Mouse (Mus musculus) cerebellum, adult 11-12 months (tissue): ENCODE measurements around the gene Gm20388.

Source experiments
- DNase-seq: peaks from one replicate; pipeline ENCODE4 v3.0.0; 2022

Gm20388 gene

DNA sequence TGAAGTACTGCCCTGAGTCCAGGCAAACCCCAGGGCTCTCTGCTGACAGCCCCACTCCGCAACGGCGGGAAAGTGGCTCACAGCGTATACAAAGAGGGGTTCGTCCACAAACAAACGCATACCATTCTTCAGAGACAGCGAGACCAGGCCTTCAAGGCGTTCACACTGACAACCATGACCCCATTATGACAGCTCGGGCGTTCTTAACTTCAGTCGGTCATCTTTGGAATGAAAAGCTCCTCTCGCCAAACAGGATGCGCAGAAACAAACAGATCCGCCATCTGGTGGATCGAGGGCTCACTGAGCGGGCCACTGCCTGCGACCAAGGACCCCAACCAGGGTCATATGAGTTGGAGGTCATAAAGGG, 3947.9 kb downstream of the Gm20388 start:
- no peak for DNase-seq

DNA sequence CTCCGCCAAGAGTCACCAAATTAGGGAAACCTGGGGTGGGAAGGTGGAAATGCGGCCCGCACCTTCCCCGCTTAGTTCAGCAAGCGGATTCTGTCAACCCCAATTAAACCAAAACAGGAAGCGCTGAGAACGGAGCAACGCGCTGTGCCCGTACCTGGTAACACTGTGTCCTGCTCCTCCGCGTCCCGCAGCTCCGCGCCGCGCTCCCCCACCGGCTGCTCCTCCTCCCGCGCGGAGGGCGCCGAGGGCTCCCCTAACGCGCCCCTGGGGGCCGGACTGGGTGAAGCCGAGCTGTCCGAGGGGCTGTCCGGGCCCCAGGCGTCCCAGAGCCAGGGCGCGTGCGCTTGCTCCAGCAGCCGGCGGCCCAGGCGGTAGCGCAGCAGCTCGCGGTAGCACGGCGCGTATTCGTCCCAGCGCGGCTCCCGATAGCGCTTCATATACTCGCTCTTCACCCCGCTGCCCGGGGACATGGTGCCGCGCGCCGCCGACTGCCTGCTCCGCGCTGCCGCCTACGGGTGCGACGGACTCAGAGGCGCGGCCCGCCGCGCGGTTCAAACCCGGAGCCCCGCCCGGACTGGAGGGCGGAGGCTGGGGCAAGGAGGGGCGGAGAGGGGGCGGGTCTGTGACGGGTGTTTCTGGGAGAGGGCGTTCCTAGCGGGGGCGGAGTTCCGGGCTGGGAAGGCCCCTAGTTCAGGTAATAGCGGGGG, 3948.5 kb downstream of the Gm20388 start:
- DNase-seq: peak; percentile 96

GRCm38 (mm10) chr8:123859648-123860259, 3949.1 kb downstream of the Gm20388 start, which contains the start of gene Ccsap:
TSS of gene Ccsap (minus strand) at chr8:123860209.
- no peak for DNase-seq

- DNase-seq: no peak
Observed at GRCm38 (mm10) chr8:123860386-123860785, 3949.7 kb downstream of the Gm20388 start.

- no peak for DNase-seq
Observed at GRCm38 (mm10) chr8:123865786-123866185, 3955.1 kb downstream of the Gm20388 start.

- no peak for DNase-seq
Observed at GRCm38 (mm10) chr8:123866971-123867370, 3956.3 kb downstream of the Gm20388 start.

- DNase-seq: no peak
Observed at GRCm38 (mm10) chr8:123872048-123872447, 3961.4 kb downstream of the Gm20388 start.

- DNase-seq: no peak
Observed at GRCm38 (mm10) chr8:123873364-123873763, 3962.7 kb downstream of the Gm20388 start.

DNA sequence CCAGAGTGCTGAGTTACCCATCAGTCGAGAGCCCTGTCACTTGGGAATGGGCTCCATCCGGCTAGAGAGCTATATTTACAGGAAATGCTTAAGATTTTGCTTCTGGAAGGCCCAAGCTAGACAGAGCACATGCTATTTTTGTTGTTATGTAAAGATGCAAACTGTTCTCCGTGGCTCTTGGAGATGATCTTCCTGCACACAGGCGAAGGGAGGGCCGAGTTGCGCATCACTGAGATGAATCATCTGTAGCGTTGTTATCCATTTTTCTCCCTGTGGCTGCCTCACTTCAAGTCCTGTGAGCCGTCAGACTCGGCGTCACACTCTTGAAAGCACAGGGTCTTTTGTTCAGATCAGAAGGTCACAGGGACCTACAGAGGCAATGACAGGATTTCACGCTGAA, 3963.7 kb downstream of the Gm20388 start:
- no peak for DNase-seq

- no peak for DNase-seq
Observed at GRCm38 (mm10) chr8:123877865-123878264, 3967.2 kb downstream of the Gm20388 start.

DNA sequence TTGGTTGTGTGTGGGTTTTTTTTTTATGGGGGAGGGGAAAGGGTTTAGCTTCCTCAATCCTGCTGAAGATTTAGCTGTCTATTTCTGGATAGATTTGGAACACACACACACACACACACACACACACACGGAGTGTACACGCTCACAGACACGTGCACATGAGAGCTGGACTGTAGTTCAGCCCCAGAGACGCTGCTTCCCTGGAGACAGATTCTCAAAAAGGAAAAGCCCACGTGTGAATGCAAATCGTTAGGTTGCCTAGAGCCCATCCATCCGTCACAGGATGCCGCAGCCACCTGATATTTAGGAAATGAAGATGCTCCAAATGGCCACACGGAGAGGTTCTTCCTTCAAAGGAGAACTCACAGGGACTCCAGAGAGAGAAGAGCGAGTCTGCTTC, 3969.6 kb downstream of the Gm20388 start:
- no peak for DNase-seq

DNA sequence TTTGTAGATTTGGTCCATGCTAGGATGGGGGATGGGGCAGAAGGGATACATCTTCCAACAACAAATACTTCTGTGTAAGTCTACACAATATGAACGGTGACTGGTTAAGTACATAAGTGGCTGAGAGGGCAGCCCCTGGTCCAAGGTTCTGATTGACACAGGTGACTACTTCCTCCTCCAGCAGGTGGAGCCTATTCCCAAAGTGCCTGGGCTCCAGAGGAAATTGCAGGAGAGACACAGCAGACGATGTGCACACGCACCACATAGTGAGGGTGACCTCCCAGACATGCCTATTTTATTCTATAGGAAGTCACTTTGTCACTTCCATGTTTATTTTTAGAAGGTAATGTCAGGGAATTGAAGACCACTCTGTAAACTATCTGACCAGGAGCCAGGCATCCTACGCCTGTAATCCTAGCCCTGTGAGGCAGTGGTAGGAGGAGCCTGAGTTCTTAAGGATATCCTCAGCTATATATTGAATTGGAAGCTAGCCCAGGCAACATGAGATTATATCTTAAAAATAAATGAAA, 3970.2 kb downstream of the Gm20388 start:
- no peak for DNase-seq

- DNase-seq: no peak
Observed at GRCm38 (mm10) chr8:123882412-123882811, 3971.8 kb downstream of the Gm20388 start.

GRCm38 (mm10) chr8:123883094-123883493, 3972.5 kb downstream of the Gm20388 start:
- DNase-seq: no peak

DNA sequence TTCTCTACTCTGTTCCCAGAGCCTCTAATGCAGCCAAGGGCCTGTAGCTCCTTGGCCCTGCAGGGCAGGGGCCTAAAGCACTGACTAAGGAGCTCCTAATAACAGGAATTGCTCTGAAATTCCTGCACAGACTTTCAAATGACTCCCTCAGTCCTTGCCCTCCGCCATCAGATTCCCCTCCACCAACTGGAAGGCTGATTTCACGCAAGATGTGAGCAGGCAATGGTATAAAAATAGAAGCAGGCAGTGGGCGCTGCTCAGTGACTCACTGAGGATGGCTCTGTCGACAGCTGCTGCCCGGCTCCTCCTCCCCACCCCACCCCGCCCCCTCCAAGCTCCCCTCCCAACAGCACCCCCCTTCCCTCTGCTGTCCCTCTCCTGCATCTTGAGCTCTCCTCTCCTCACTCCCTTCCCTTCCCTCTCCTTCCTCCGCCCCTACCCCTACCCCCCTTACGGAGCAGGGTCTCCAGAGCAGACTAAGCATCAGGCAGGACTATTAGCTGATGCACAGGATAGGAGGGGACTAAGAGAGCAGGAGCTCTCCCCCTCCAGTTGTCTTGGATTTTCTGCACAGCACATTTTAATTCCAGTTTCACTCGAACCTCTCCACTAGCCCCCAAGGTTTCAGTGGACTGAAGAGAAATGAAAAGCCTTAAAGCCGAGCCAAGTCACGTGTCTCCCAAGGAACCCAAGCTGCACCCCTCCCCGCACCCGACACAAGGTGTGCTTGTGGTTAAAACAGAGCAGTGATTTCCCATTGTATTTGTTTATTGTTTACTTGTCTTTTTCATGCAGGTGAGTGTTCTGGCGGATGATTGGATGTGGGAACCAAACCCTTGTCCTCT, 3974.3 kb downstream of the Gm20388 start:
- peak; percentile 42 for DNase-seq

DNA sequence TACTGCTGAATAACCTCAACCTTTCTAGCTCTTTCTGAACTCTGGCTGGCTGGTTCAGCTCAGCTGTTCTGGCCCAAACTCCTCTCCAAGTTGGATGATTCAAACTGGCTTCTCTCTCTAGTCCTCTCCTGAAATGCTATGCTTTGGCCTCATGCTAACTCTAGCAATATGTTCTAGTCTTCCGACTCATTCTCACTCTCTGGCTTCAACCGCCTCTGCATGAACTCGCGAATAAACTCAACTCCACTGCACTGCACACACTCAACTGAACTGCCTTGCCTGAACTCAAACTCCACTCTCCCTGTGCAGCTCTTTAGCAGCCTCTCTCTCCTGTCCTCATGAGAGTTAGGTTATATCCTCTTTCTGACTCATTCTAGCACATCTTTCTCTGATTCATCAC, 3976.5 kb downstream of the Gm20388 start:
- no peak for DNase-seq

- no peak for DNase-seq
Observed at GRCm38 (mm10) chr8:123887956-123888355, 3977.3 kb downstream of the Gm20388 start.

GRCm38 (mm10) chr8:123889797-123890196, 3979.2 kb downstream of the Gm20388 start:
- peak; percentile 38 for DNase-seq

DNA sequence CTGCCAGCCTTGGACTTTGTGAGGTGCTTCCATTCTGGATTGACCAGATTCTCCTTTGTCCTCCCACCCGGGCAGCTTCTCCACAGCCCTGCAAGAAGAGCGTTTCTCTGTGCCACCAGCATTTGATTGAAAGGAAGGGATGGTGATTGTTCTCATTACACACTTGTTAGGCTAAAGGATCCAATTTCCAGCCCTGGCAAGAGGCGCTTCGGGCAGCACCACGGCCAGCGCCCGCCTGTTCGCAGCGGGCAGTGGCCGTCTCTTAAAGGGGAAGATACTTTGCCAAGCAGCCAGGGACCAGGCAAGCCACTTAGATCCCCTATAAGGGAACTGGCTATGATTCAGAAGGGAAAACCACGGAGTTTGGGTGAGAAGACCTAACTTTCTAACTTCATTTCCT, 3980.6 kb downstream of the Gm20388 start:
- peak; percentile 83 for DNase-seq

GRCm38 (mm10) chr8:123891883-123892585, 3981.4 kb downstream of the Gm20388 start:
- DNase-seq: peak; percentile 94

- peak; percentile 59 for DNase-seq
Observed at GRCm38 (mm10) chr8:123892586-123893155, 3982.0 kb downstream of the Gm20388 start.

- peak; percentile 40 for DNase-seq
Observed at GRCm38 (mm10) chr8:123893413-123893812, 3982.8 kb downstream of the Gm20388 start.
